Mouse (Mus musculus): ENCODE measurements around the gene Sept10. TPM values are rescaled to one million over a fixed set of nuclear protein-coding genes. Genes with fewer than 3 reads are reported as not detected.
A peak's percentile ranks its signal among the peaks of the same experiment; 100 is the strongest.
"Not testable (repeated sequence)": the region's sequence is repeated elsewhere in the genome, so short reads cannot be mapped to it uniquely, and the experiment has no call there.

Gene Sept10
- polyA plus RNA-seq, 1 experiment from 2014 or later: 45.0 TPM

- 26% methylated on average over 15 of the region's 15 CpGs for WGBS
- H3K36me3 ChIP-seq: no peaks in the 10 kb centered on the region
- H3K27me3 ChIP-seq (ENCODE audit: low read depth, poor library complexity, severe bottlenecking): peaks cover 8% of the 10 kb centered on the region
- no peak overlapping the region for H3K4me3 ChIP-seq
- no peak overlapping the region for H3K27ac ChIP-seq
- H3K4me1 ChIP-seq: peaks cover 11% of the 10 kb centered on the region
- no peaks in the 10 kb centered on the region for H3K9me3 ChIP-seq (replicated peaks)
- peak; percentile 39 for DNase-seq (ENCODE audit: low spot score)
These were observed 106.9 kb downstream of the Sept10 start for GRCm38 (mm10) chr10:59114535-59115291.

- Histone ChIP-seq H3K9me3 (replicated peaks) (no peaks in the 10 kb centered on the region), H3K27me3 (ENCODE audit: low read depth, poor library complexity, severe bottlenecking) (peaks cover 8% of the 10 kb centered on the region), H3K4me1 (peaks cover 11% of the 10 kb centered on the region), H3K36me3 (no peaks in the 10 kb centered on the region), H3K27ac (no peak overlapping the region), H3K4me3 (no peak overlapping the region)
- 87% methylated on average over 9 of the region's 9 CpGs for WGBS
- DNase-seq (ENCODE audit: low spot score): no peak
These were observed 108.3 kb downstream of the Sept10 start for GRCm38 (mm10) chr10:59113386-59113785.

- no peaks in the 10 kb centered on the region for H3K36me3 ChIP-seq
- H3K27me3 ChIP-seq (ENCODE audit: low read depth, poor library complexity, severe bottlenecking): peaks cover 8% of the 10 kb centered on the region
These were observed 108.9 kb downstream of the Sept10 start for GRCm38 (mm10) chr10:59112755-59113154.

DNA sequence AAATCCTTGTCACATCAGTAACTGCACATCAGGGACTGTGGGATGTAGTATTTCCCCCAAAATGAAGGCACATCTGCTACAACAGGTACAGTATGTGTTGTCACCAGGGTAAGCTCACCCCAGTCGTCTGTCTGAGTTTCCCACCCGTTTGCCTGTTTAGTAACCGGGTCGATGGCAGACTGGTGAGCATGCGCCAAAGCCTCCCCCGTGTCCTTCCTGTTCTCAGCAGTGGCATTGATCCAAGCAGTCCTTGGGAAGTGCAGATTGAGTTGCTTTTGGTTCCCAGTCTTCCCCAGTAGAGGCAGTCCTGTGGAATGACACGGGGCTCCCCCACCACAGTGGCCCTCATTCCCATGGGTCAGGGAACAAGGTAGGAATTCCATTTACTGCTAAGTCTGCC lies 111.3 kb downstream of the Sept10 start:
- 92% methylated on average over 7 of the region's 7 CpGs for WGBS
- H3K27ac ChIP-seq: no peak overlapping the region

More at GRCm38 (mm10) chr10:59112755-59113154, 108.9 kb downstream of the Sept10 start:
- no peak overlapping the region for H3K4me3 ChIP-seq
- no peak for DNase-seq (ENCODE audit: low spot score)
- no peaks in the 10 kb centered on the region for H3K9me3 ChIP-seq (replicated peaks)
- WGBS: 93% methylated on average over 8 of the region's 8 CpGs
- no peak overlapping the region for H3K27ac ChIP-seq
- peaks cover 11% of the 10 kb centered on the region for H3K4me1 ChIP-seq

DNA sequence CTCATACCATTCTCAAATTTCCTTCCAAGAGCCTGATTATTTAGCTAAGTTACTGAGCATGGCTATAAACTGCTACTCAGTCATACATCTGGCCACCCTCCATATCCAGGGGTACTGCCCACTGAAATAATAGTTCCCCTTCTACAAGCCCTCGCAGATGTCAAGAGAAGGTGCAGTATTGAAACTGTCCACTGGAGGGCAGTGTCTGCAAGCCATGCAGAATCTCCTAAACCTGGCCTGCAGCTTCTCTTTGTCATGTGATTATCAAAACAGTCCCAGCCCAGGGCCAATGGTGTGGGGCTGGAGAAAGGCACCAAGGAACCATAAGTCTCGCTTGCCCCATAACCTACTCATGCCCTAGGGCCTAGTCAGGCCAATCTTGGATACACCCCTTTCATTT lies 112.6 kb downstream of the Sept10 start:
- peak; percentile 79 for DNase-seq (ENCODE audit: low spot score)
- no peaks in the 10 kb centered on the region for H3K9me3 ChIP-seq (replicated peaks)
- H3K4me3 ChIP-seq: no peak overlapping the region
- H3K4me1 ChIP-seq: peaks cover 7% of the 10 kb centered on the region; the same call in 1 of the 2 replicates
- H3K36me3 ChIP-seq: no peaks in the 10 kb centered on the region
- H3K27ac ChIP-seq: no peak overlapping the region
- no peaks in the 10 kb centered on the region for H3K27me3 ChIP-seq (ENCODE audit: low read depth, poor library complexity, severe bottlenecking)
- 38% methylated on average over 2 of the region's 2 CpGs for WGBS

More for the DNA sequence above, 111.3 kb downstream of the Sept10 start:
- Histone ChIP-seq H3K4me3 (no peak overlapping the region), H3K4me1 (peaks cover 18% of the 10 kb centered on the region), H3K9me3 (replicated peaks) (no peaks in the 10 kb centered on the region), H3K36me3 (no peaks in the 10 kb centered on the region), H3K27me3 (ENCODE audit: low read depth, poor library complexity, severe bottlenecking) (no peaks in the 10 kb centered on the region)
- no peak for DNase-seq (ENCODE audit: low spot score)

DNA sequence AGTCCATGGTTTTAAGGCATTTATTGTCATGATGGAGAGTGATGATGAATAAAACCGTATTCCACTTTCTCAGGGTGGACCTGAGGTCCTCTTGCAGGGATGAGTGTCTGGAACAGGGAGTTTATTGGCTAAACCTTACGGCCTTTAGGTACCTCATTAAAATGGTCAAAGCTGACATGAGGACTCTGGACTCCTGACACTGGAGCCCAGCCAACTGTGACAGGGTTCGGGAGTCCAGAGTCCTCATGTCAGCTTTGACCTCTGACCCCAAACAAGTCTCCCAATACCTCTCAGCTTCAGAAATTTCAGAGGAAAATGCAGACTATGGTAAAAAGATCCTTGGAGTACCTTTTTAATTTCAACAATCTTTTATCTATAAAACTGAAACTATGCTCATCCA lies 115.0 kb downstream of the Sept10 start:
- H3K27me3 ChIP-seq (ENCODE audit: low read depth, poor library complexity, severe bottlenecking): no peaks in the 10 kb centered on the region
- WGBS: 77% methylated on average over 3 of the region's 3 CpGs
- DNase-seq (ENCODE audit: low spot score): no peak
- no peaks in the 10 kb centered on the region for H3K36me3 ChIP-seq
- H3K4me3 ChIP-seq: no peak overlapping the region
- no peaks in the 10 kb centered on the region for H3K9me3 ChIP-seq (replicated peaks)
- no peak overlapping the region for H3K27ac ChIP-seq
- H3K4me1 ChIP-seq: peaks cover 7% of the 10 kb centered on the region; the same call in 1 of the 2 replicates

DNA sequence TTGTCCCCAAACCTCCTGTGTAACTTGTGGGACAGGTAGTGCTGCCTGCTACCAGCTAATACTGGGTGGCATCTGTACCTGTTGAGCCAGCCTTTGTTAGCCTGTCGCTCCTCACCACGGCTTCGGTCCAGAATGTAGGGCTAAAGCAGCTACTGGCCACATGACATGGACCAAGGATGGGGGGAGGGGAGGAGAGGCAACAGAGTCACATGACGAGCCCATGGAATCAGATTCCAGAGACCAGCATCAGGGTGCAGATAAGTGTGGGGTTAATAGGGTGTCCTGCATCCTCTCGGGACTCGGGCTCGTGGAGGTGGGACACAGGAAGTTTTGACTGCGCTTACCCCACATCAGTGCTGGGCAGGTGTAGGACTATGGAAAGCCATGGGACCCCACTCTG lies 115.8 kb downstream of the Sept10 start:
- Histone ChIP-seq H3K27me3 (ENCODE audit: low read depth, poor library complexity, severe bottlenecking) (no peaks in the 10 kb centered on the region), H3K27ac (no peak overlapping the region), H3K4me1 (peaks cover 7% of the 10 kb centered on the region; the same call in 1 of the 2 replicates), H3K4me3 (no peak overlapping the region), H3K9me3 (replicated peaks) (no peaks in the 10 kb centered on the region), H3K36me3 (no peaks in the 10 kb centered on the region)
- WGBS: 83% methylated on average over 8 of the region's 8 CpGs
- no peak for DNase-seq (ENCODE audit: low spot score)

- no peaks in the 10 kb centered on the region for H3K9me3 ChIP-seq (replicated peaks)
- H3K4me3 ChIP-seq: no peak overlapping the region
- no peak for DNase-seq (ENCODE audit: low spot score)
- H3K4me1 ChIP-seq: peaks cover 7% of the 10 kb centered on the region; the same call in 1 of the 2 replicates
- H3K36me3 ChIP-seq: no peaks in the 10 kb centered on the region
- WGBS: 94% methylated on average over 5 of the region's 5 CpGs
- no peak overlapping the region for H3K27ac ChIP-seq
- no peaks in the 10 kb centered on the region for H3K27me3 ChIP-seq (ENCODE audit: low read depth, poor library complexity, severe bottlenecking)
These were observed 117.0 kb downstream of the Sept10 start for GRCm38 (mm10) chr10:59104683-59105082.

- H3K9me3 ChIP-seq (replicated peaks); H3K4me1 ChIP-seq; H3K36me3 ChIP-seq; H3K27me3 ChIP-seq (ENCODE audit: low read depth, poor library complexity, severe bottlenecking); H3K27ac ChIP-seq; H3K4me3 ChIP-seq; DNase-seq (ENCODE audit: low spot score): not testable (repeated sequence)
- 89% methylated on average over 5 of the region's 5 CpGs for WGBS
These were observed 118.6 kb downstream of the Sept10 start for GRCm38 (mm10) chr10:59103076-59103475.

GRCm38 (mm10) chr10:59091988-59092387 lies 129.7 kb downstream of the Sept10 start:
- Histone ChIP-seq H3K4me3 (no peak overlapping the region), H3K4me1 (no peaks in the 10 kb centered on the region), H3K27me3 (ENCODE audit: low read depth, poor library complexity, severe bottlenecking) (no peaks in the 10 kb centered on the region), H3K27ac (no peak overlapping the region), H3K9me3 (replicated peaks) (no peaks in the 10 kb centered on the region), H3K36me3 (no peaks in the 10 kb centered on the region)
- DNase-seq (ENCODE audit: low spot score): no peak
- 90% methylated on average over 7 of the region's 7 CpGs for WGBS

Other genes with a start within 250 kb of the Sept10 start
- 11.1 and 12.1 TPM in 2 replicates for gene Sowahc, start 106 bp upstream of the Sept10 start, polyA plus RNA-seq (2016; fragmentation: Nextera tagmentation; extraction: Ambion mirVana)
- 53.3 and 53.6 TPM in 2 replicates for gene P4ha1, start 101.4 kb upstream of the Sept10 start, polyA plus RNA-seq (2016; fragmentation: Nextera tagmentation; extraction: Ambion mirVana)
- gene Gm10273, start 173.8 kb upstream of the Sept10 start, polyA plus RNA-seq (2016; fragmentation: Nextera tagmentation; extraction: Ambion mirVana): 14.7 and 16.1 TPM in 2 replicates
- not detected in 2 replicates for gene Pla2g12b, start 181.8 kb upstream of the Sept10 start, polyA plus RNA-seq (2016; fragmentation: Nextera tagmentation; extraction: Ambion mirVana)
- gene Oit3, start 219.9 kb upstream of the Sept10 start, polyA plus RNA-seq (2016; fragmentation: Nextera tagmentation; extraction: Ambion mirVana): 0.84 and 0.88 TPM in 2 replicates

Measured in limb, embryonic 10.5 days (tissue).